Mouse (Mus musculus) Muller cell, postnatal 12 days (primary cell): ENCODE results near the gene Ntn1.

Experiments used
- DNase-seq: peaks from one replicate; pipeline ENCODE4 v3.0.0-alpha.2; 2015; ENCODE audit errors: inconsistent ontology term

The Ntn1 gene

GRCm38 (mm10) chr11:68407266-68407926 is 6.8 kb upstream of the Ntn1 start:
- no peak for DNase-seq

GRCm38 (mm10) chr11:68405576-68405975 is 5.0 kb upstream of the Ntn1 start:
- no peak for DNase-seq

GRCm38 (mm10) chr11:68404185-68404584 is 3.6 kb upstream of the Ntn1 start:
- no peak for DNase-seq

- no peak for DNase-seq
Observed at GRCm38 (mm10) chr11:68401428-68401827, 805 bp upstream of the Ntn1 start.

- DNase-seq: peak; percentile 40
Observed at GRCm38 (mm10) chr11:68400021-68400671, 477 bp downstream of the Ntn1 start.

- DNase-seq: peak; percentile 88
Observed at GRCm38 (mm10) chr11:68399548-68400020, 1.0 kb downstream of the Ntn1 start.

- DNase-seq: no peak
Observed at GRCm38 (mm10) chr11:68398891-68399547, 1.6 kb downstream of the Ntn1 start.

GRCm38 (mm10) chr11:68395546-68395945 is 5.1 kb downstream of the Ntn1 start:
- no peak for DNase-seq

- no peak for DNase-seq
Observed at GRCm38 (mm10) chr11:68394749-68395148, 5.9 kb downstream of the Ntn1 start.

- no peak for DNase-seq
Observed at GRCm38 (mm10) chr11:68393897-68394490, 6.6 kb downstream of the Ntn1 start.

GRCm38 (mm10) chr11:68390381-68391287 is 10.0 kb downstream of the Ntn1 start:
- no peak for DNase-seq

DNA sequence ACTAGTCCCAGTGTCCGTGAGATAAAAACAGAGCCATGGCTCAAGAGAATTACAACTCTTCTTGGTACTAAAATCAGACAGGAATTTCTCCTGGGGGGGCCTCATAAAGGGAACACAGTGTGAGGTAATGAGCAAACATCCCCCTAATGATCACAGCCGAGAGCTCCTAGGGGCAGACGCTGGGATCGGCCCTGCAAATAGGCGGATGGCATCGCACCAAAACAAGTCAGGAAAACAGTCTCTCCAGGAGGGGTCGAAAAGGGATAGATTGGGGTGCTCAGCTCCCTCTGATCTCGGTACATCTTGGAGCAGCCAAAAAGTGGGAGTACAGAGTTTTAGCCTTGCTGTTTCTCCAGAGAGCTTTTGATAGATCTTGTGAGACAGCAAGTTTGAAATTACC is 11.0 kb downstream of the Ntn1 start:
- peak; percentile 22 for DNase-seq

DNA sequence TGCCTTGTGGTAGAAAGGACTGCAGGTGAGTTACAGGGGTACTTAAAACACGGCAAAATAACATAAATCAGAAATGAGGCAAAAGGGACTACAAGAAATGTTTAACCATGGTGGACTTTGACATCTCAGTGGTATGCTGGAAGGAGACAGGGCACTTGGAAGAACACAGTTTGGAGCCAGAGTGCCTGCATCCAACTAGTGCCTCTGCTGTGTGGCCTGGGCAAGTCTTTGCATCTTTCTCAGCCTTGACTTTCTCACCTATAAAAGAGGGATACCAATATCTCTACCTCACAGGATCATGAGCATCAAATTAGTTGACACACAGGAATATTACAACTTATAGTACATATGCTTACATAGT is 12.0 kb downstream of the Ntn1 start:
- no peak for DNase-seq

GRCm38 (mm10) chr11:68387971-68388654 is 12.5 kb downstream of the Ntn1 start:
- DNase-seq: no peak

GRCm38 (mm10) chr11:68387441-68387760 is 13.2 kb downstream of the Ntn1 start:
- no peak for DNase-seq

GRCm38 (mm10) chr11:68386589-68387440 is 13.8 kb downstream of the Ntn1 start:
- DNase-seq: peak; percentile 76

DNA sequence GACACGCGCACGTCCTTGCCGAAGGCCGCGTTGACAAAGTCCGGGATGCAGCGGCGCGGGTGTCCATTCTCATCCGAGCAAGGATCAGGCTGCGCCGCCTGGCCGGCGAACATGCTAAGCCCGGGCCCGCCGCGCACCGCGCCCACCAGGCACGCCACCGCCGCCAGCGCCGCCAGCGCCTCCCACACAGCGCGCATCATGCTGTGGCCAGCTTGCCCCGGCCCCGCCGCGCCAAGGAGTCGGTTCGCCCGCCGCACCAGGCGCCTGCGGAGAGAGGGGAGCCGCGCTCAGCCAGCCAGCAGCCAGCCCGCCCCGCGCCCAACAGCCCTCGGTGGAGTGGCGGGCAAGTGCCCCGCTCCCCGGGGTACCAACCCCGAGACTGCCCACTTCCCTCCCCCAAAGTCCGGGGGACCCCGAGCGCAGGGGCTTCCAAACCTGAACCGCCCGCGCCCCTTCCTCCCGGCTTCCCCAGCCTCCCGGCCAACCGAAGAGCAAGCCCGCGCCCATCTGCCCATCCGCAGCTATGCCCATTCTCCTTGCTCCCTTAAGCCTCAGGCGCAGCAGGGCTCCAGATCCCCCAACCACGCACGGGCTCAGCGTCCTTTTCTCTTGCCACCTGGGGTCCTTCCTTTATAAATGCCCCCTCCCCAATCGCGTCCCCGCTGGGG is 14.6 kb downstream of the Ntn1 start:
- peak; percentile 57 for DNase-seq

DNA sequence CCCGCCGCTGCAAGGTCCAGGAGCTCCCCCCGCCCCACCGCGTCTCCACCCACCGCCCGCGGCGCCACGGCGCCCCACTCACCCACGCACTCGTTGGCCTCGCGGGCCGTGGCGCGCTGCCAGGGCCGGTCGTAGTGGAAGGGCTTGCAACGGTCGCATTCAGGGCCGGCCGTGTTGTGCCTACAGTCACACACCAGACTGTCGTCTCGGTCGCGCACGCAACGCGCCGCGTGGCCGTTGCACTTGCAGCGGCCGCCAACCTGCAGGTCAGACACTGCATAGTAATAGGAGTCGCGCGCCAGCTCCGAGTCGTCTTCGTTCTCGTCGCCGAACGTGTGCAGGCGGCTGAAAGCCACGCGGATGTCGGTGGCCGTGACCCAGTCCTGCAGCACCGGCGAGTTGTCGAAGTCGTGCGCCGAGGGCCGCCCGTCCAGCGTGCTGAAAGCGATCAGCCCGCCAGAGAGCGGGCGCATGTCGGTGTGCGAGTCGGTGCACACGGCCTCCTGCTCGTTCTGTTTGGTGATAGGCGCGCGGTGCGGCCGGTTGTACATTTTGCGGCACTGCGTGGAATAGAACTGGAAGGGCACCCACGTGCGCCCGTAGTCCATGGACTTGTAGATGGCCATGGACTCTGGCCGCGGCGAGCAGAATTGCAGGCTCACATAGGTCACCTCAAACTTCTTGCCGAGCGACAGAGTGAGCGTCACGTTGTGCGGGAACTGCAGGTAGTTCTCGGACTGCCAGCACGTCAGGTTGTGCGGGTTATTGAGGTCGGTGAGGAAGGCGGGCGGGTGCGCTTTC is 15.4 kb downstream of the Ntn1 start:
- DNase-seq: peak; percentile 59

DNA sequence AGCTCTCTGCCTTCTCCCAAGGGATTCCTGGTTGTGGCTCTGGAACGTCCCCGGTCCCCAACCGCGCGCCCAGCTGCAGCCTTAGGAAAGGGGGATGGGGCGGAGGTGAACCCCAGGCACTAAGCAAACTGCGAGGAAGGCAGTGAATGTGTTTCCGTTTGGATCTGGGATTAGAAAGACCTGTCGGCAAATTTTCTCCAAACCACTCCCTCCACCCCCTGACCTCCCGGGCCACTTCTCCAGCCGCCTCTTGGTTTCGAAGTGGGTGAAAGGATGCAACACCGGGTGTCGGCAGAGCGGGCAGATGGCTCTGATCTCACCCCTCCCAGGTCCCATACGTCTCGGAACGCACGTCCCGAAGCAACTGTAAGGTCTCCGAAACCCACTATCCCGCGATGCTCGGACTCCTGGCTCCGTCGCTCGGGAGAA is 16.0 kb downstream of the Ntn1 start:
- DNase-seq: no peak
